Mouse (Mus musculus): ENCODE results near the gene Supt20. TPM values are rescaled to one million over a fixed set of nuclear protein-coding genes. Genes with fewer than 3 reads are reported as not detected.
A peak's percentile ranks its signal among the peaks of the same experiment; 100 is the strongest.

The Supt20 gene
- total RNA-seq (2021): 10 to 100 TPM; 30.3 to 52.3 TPM

- peak; percentile 91 for DNase-seq (ENCODE audit: low spot score in 2 of 2)
- intact Hi-C loops (cut with DNase I): no loop called here
Measured at GRCm38 (mm10) chr3:54692202-54693055, at the start of gene Supt20. TSS of gene Supt20 (plus strand) at chr3:54692807.

GRCm38 (mm10) chr3:54642851-54643250 lies 49.8 kb upstream of the Supt20 start:
- intact Hi-C loops (cut with DNase I): no loop called here
- no peak for DNase-seq (ENCODE audit: low spot score in 2 of 2)

- no peak for DNase-seq (ENCODE audit: low spot score in 2 of 2)
- intact Hi-C loops (cut with DNase I): no loop called here
Measured at GRCm38 (mm10) chr3:54647583-54647982, 45.0 kb upstream of the Supt20 start.

GRCm38 (mm10) chr3:54651576-54651975 lies 41.0 kb upstream of the Supt20 start:
- DNase-seq (ENCODE audit: low spot score in 2 of 2): no peak
- intact Hi-C loops (cut with DNase I): no loop called here

- no peak for DNase-seq (ENCODE audit: low spot score in 2 of 2)
- intact Hi-C loops (cut with DNase I): no loop called here
Measured at GRCm38 (mm10) chr3:54654169-54654568, 38.4 kb upstream of the Supt20 start.

- DNase-seq (ENCODE audit: low spot score in 2 of 2): no peak
- intact Hi-C loops (cut with DNase I): no loop called here
Measured at GRCm38 (mm10) chr3:54657090-54657489, 35.5 kb upstream of the Supt20 start.

GRCm38 (mm10) chr3:54657888-54658626 lies 34.5 kb upstream of the Supt20 start:
- no peak for DNase-seq (ENCODE audit: low spot score in 2 of 2)
- intact Hi-C loops (cut with DNase I): no loop called here

GRCm38 (mm10) chr3:54659736-54660135 lies 32.9 kb upstream of the Supt20 start:
- DNase-seq (ENCODE audit: low spot score in 2 of 2): no peak
- intact Hi-C loops (cut with DNase I): no loop called here

- intact Hi-C loops (cut with DNase I): no loop called here
- no peak for DNase-seq (ENCODE audit: low spot score in 2 of 2)
Measured at GRCm38 (mm10) chr3:54662411-54662810, 30.2 kb upstream of the Supt20 start.

GRCm38 (mm10) chr3:54668141-54668540 lies 24.5 kb upstream of the Supt20 start:
- intact Hi-C loops (cut with DNase I): no loop called here
- no peak for DNase-seq (ENCODE audit: low spot score in 2 of 2)

- intact Hi-C loops (cut with DNase I): no loop called here
- no peak for DNase-seq (ENCODE audit: low spot score in 2 of 2)
Measured at GRCm38 (mm10) chr3:54668722-54669121, 23.9 kb upstream of the Supt20 start.

GRCm38 (mm10) chr3:54669559-54669958 lies 23.0 kb upstream of the Supt20 start:
- intact Hi-C loops (cut with DNase I): no loop called here

GRCm38 (mm10) chr3:54672111-54672510 lies 20.5 kb upstream of the Supt20 start:
- intact Hi-C loops (cut with DNase I): loop anchor here (1.0 kb wide), 1 partner anchor 317 kb away; no protein-coding TSS in a partner anchor
- DNase-seq (ENCODE audit: low spot score in 2 of 2): no peak

More at GRCm38 (mm10) chr3:54669559-54669958, 23.0 kb upstream of the Supt20 start:
- no peak for DNase-seq (ENCODE audit: low spot score in 2 of 2)

GRCm38 (mm10) chr3:54672557-54673529 lies 19.8 kb upstream of the Supt20 start:
- DNase-seq (ENCODE audit: low spot score in 2 of 2): peak; percentile 16 to 47
- intact Hi-C loops (cut with DNase I): loop anchor here (1.0 kb wide), 1 partner anchor 318 kb away; no protein-coding TSS in a partner anchor

GRCm38 (mm10) chr3:54676818-54677217 lies 15.8 kb upstream of the Supt20 start:
- no peak for DNase-seq (ENCODE audit: low spot score in 2 of 2)
- intact Hi-C loops (cut with DNase I): no loop called here

- DNase-seq (ENCODE audit: low spot score in 2 of 2): no peak
- intact Hi-C loops (cut with DNase I): loop anchor here (10.0 kb wide), 1 partner anchor 947 kb away; no protein-coding TSS in a partner anchor
Measured at GRCm38 (mm10) chr3:54681310-54682204, 11.1 kb upstream of the Supt20 start.

- intact Hi-C loops (cut with DNase I): loop anchor here (5.0 to 10.0 kb wide), 2 partner anchors 328 to 950 kb away; no protein-coding TSS in a partner anchor
Measured at GRCm38 (mm10) chr3:54685202-54685601, 7.4 kb upstream of the Supt20 start.

GRCm38 (mm10) chr3:54687245-54687644 lies 5.4 kb upstream of the Supt20 start:
- no peak for DNase-seq (ENCODE audit: low spot score in 2 of 2)
- intact Hi-C loops (cut with DNase I): loop anchor here (5.0 to 10.0 kb wide), 2 partner anchors 330 to 952 kb away; no protein-coding TSS in a partner anchor

More at GRCm38 (mm10) chr3:54685202-54685601, 7.4 kb upstream of the Supt20 start:
- no peak for DNase-seq (ENCODE audit: low spot score in 2 of 2)
